Mouse (Mus musculus) stomach, postnatal 0 days (tissue): Measurements from ENCODE around the gene Agpat4. TPM values are rescaled to one million over a fixed set of nuclear protein-coding genes. Genes with fewer than 3 reads are reported as not detected.
A peak's percentile ranks its signal among the peaks of the same experiment; 100 is the strongest.

ENCODE experiments used
- ATAC-seq: fragments of 200-750 bp; cut with Nextera tagmentation; 2 replicates; pipeline ENCODE4 v1.8.0; 2017; ENCODE audit not compliant: low FRiP score, low TSS enrichment
- DNase-seq: peaks from one replicate; pipeline ENCODE4 v3.0.0-alpha.2; 2016; ENCODE audit warnings: low spot score
- H3K27ac ChIP-seq: fragments of 300-500 bp; sonication (generic); replicated peaks from 2 replicates; pipeline ENCODE4 v1.5.1; 2014; ENCODE audit warnings: mild to moderate bottlenecking, control low read depth
- H3K27me3 ChIP-seq: fragments of 300-500 bp; sonication (generic); 2 replicates; pipeline ENCODE4 v1.6.1; 2014; ENCODE audit warnings: low read length; ENCODE audit not compliant: control insufficient read depth, insufficient read depth
- H3K36me3 ChIP-seq: fragments of 300-500 bp; sonication (generic); 2 replicates; pipeline ENCODE4 v1.6.1; 2014; ENCODE audit warnings: low read length, mixed read lengths; ENCODE audit not compliant: control insufficient read depth, insufficient read depth
- H3K4me1 ChIP-seq: fragments of 300-500 bp; sonication (generic); replicated peaks from 2 replicates; pipeline ENCODE4 v1.6.1; 2014; ENCODE audit warnings: antibody characterized with exemption; ENCODE audit not compliant: control insufficient read depth, insufficient read depth
- H3K4me2 ChIP-seq: fragments of 300-500 bp; sonication (generic); replicated peaks from 2 replicates; pipeline ENCODE4 v1.6.1; 2014; ENCODE audit warnings: low read depth, mild to moderate bottlenecking, control low read depth, moderate library complexity
- H3K4me3 ChIP-seq: fragments of 300-500 bp; sonication (generic); 2 replicates; pipeline ENCODE4 v1.5.1; 2014; ENCODE audit warnings: low read depth, low read length, control low read depth
- H3K9ac ChIP-seq: fragments of 300-500 bp; sonication (generic); 2 replicates; pipeline ENCODE4 v1.6.1; 2014; ENCODE audit warnings: mild to moderate bottlenecking, low read length, control low read depth, mixed read lengths
- H3K9me3 ChIP-seq: fragments of 300-500 bp; sonication (generic); 2 replicates; pipeline ENCODE4 v1.6.1; 2016; ENCODE audit warnings: low read length; ENCODE audit not compliant: control insufficient read depth
- CTCF ChIP-seq: IDR thresholded peaks from 2 replicates; pipeline ENCODE4 v1.5.1; 2016; ENCODE audit warnings: antibody characterized with exemption, low read depth, mild to moderate bottlenecking, moderate library complexity
- EP300 ChIP-seq: optimal IDR thresholded peaks from 2 replicates; pipeline ENCODE3; 2016; ENCODE audit warnings: antibody characterized with exemption
- WGBS: fragments of 180-500 bp; shearing (Covaris S2); extraction: QIAGEN DNeasy Blood & Tissue Kit; methylation state at CpG from one replicate; pipeline ENCODE4 v1.1.7; 2014; 5-methylcytosine and 5-hydroxymethylcytosine counted together
- polyA plus RNA-seq: library from polyadenylated mRNA; unstranded; fragments of >200 nt; fragmentation: Nextera tagmentation; extraction: Ambion mirVana; gene quantifications from 2 replicates; pipeline ENCODE4 v1.2.1, GENCODE M21; 2015

Gene Agpat4
- polyA plus RNA-seq, 1 experiment from 2014 or later = 18.7 TPM

DNA sequence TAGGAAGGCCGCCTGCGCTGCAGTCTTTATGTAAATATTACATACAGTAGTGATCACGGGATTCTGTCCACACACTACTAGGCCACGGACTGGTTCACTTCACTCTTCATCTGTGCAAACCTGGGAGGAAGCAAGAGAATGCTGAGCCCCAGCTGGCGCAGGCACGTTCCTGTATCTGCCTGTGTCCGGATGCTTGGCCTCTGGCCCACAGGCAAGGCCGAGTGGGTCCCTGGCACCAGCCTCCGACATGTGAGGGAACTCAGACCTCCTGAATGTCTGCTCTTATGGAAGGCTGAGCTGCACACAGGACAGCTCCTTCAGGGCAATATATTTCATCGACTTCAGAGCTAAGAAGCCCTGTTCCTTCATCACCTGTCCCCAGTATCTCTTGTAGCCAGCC lies 109.5 kb downstream of the Agpat4 start:
- H3K9me3 ChIP-seq = no peaks in the 10 kb centered on the region
- no peak overlapping the region for H3K27ac ChIP-seq
- ATAC-seq (no peak), DNase-seq (no peak)
- peaks cover 40% of the 10 kb centered on the region for H3K36me3 ChIP-seq
- H3K4me3 ChIP-seq = no peak overlapping the region
- H3K27me3 ChIP-seq = no peaks in the 10 kb centered on the region
- H3K4me2 ChIP-seq = no peak overlapping the region
- 79% methylated on average over 10 of the region's 10 CpGs for WGBS
- H3K4me1 ChIP-seq = no peaks in the 10 kb centered on the region
- H3K9ac ChIP-seq = no peak overlapping the region
- TF ChIP-seq CTCF = no peak
- TF ChIP-seq EP300 = no peak

GRCm38 (mm10) chr17:12228471-12228870 lies 110.0 kb downstream of the Agpat4 start:
- H3K9me3 ChIP-seq = no peaks in the 10 kb centered on the region
- WGBS = 89% methylated on average over 7 of the region's 7 CpGs
- DNase-seq (no peak), ATAC-seq (no peak)
- no peaks in the 10 kb centered on the region for H3K4me1 ChIP-seq
- no peak overlapping the region for H3K27ac ChIP-seq
- H3K4me2 ChIP-seq = no peak overlapping the region
- no peaks in the 10 kb centered on the region for H3K27me3 ChIP-seq
- no peak overlapping the region for H3K9ac ChIP-seq
- H3K36me3 ChIP-seq = peaks cover 44% of the 10 kb centered on the region
- H3K4me3 ChIP-seq = no peak overlapping the region
- no peak for TF ChIP-seq CTCF
- TF ChIP-seq EP300 = no peak

DNA sequence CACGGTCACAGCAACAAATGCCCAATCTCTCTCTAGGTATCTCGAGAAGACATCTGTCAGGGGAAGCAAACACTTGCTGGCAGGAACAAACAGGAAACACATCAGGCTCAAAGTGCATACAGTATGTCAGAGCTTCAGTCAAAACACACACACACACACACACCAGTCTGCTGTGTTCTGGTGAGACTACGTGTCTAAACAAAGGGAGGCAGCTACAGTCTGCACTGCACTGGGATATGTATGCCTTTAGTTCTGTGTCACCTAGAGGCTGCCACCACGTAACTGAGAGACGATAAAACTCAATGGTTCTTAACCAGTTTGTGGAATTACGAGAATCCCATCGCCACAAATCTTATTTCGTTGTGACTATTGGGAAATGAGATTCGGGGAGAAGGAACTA lies 111.3 kb downstream of the Agpat4 start:
- Histone ChIP-seq H3K4me1 (no peaks in the 10 kb centered on the region), H3K4me2 (no peak overlapping the region), H3K4me3 (no peak overlapping the region), H3K36me3 (peaks cover 45% of the 10 kb centered on the region), H3K27ac (no peak overlapping the region), H3K9me3 (no peaks in the 10 kb centered on the region), H3K27me3 (no peaks in the 10 kb centered on the region), H3K9ac (no peak overlapping the region)
- ATAC-seq = no peak
- no peak for DNase-seq
- 88% methylated on average over 9 of the region's 9 CpGs for WGBS
- no peak for TF ChIP-seq EP300
- no peak for TF ChIP-seq CTCF

- no peak overlapping the region for H3K4me2 ChIP-seq
- H3K36me3 ChIP-seq = peaks cover 47% of the 10 kb centered on the region
- no peak overlapping the region for H3K27ac ChIP-seq
- no peaks in the 10 kb centered on the region for H3K4me1 ChIP-seq
- no peaks in the 10 kb centered on the region for H3K9me3 ChIP-seq
- no peak overlapping the region for H3K9ac ChIP-seq
- ATAC-seq (no peak), DNase-seq (no peak)
- H3K4me3 ChIP-seq = no peak overlapping the region
- no peaks in the 10 kb centered on the region for H3K27me3 ChIP-seq
- 76% methylated on average over 6 of the region's 6 CpGs for WGBS
- TF ChIP-seq CTCF = no peak
- TF ChIP-seq EP300 = no peak
Observed at GRCm38 (mm10) chr17:12230167-12230566, 111.7 kb downstream of the Agpat4 start.

DNA sequence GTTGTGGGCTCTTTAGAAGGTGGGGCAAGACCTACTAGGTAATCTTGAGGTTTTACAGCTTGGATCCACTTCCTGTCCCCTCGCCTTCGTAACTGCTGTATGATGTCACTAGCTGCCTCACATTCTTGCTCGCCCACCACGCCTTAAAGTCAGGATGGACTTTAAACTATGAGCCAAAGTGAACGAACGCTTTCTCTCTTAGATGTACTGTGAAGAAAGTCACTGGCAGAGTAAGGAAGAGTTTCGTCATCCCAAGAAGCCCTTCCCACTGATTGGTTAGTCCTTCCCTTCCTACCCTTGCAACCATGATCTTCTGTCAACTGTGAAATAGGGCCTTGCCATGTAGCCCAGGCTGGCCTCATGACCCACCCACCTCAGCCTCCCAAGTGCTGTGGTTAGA lies 112.6 kb downstream of the Agpat4 start:
- H3K4me1 ChIP-seq = no peaks in the 10 kb centered on the region
- no peaks in the 10 kb centered on the region for H3K9me3 ChIP-seq
- no peak overlapping the region for H3K4me3 ChIP-seq
- H3K27ac ChIP-seq = no peak overlapping the region
- H3K27me3 ChIP-seq = no peaks in the 10 kb centered on the region
- ATAC-seq (peak; percentile 66), DNase-seq (no peak)
- no peak overlapping the region for H3K4me2 ChIP-seq
- TF ChIP-seq EP300 = no peak
- TF ChIP-seq CTCF = no peak
- peaks cover 50% of the 10 kb centered on the region for H3K36me3 ChIP-seq
- 80% methylated on average over 7 of the region's 7 CpGs for WGBS
- no peak overlapping the region for H3K9ac ChIP-seq

GRCm38 (mm10) chr17:12232724-12233123 lies 114.2 kb downstream of the Agpat4 start:
- no peak for DNase-seq
- no peak overlapping the region for H3K9ac ChIP-seq
- ATAC-seq = no peak
- H3K9me3 ChIP-seq = no peaks in the 10 kb centered on the region
- H3K4me2 ChIP-seq = no peak overlapping the region
- 98% methylated on average over 6 of the region's 6 CpGs for WGBS
- no peaks in the 10 kb centered on the region for H3K4me1 ChIP-seq
- no peaks in the 10 kb centered on the region for H3K27me3 ChIP-seq
- no peak overlapping the region for H3K4me3 ChIP-seq
- no peak overlapping the region for H3K27ac ChIP-seq
- TF ChIP-seq CTCF (no peak), EP300 (no peak)
- peaks cover 48% of the 10 kb centered on the region for H3K36me3 ChIP-seq
